Mouse (Mus musculus) left cerebral cortex, postnatal 36 days (tissue): Measurements from ENCODE around the gene Fst. TPM values are rescaled to one million over a fixed set of nuclear protein-coding genes. Genes with fewer than 3 reads are reported as not detected.

Experiments used
- DNase-seq, 2 experiments: peaks; one replicate each; pipeline ENCODE4 v3.0.0; 2021 to 2022; ENCODE audit warnings: low spot score in 2 of 2, mixed read lengths in 1 of 2
- intact Hi-C: fragments of 180-260 bp; cut with DNase I; formaldehyde crosslinking; loops from one replicate; pipeline ENCODE4 v1.15.1; 2025
- total RNA-seq, 2 experiments: library from RNA; stranded (reverse); gene quantifications; 2 replicates each; pipeline ENCODE4 v1.2.3; 2021

Fst gene
- total RNA-seq, 2 experiments from 2014 or later = 7.5 to 8.9 TPM

GRCm38 (mm10) chr13:114432491-114432890 is 26.3 kb downstream of the Fst start:
- intact Hi-C loops = no loop called here
- no peak for DNase-seq

GRCm38 (mm10) chr13:114425230-114425629 is 33.5 kb downstream of the Fst start:
- intact Hi-C loops = no loop called here
- no peak for DNase-seq

- DNase-seq = no peak
- intact Hi-C loops = no loop called here
These were observed 38.5 kb downstream of the Fst start for GRCm38 (mm10) chr13:114420235-114420634.

DNA sequence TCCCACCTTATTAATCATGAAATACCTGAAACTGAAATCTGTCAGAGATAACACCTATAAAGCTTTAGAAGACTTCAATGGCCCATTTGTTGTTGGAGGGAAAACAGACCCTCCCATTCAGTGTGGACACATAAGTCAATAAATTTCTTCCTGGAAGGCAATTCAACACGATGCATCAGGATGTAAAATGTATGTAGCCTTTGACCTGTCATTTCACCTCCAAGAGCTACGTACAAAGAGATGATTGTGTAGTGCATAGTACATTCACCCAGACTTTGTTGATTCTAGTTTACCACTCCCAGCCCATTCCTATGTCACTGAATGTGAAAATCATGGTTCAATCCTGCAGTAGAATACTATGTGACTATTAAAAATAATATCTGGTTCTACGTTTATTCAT is 39.4 kb downstream of the Fst start:
- no peak for DNase-seq
- intact Hi-C loops = no loop called here

- intact Hi-C loops = no loop called here
- DNase-seq = no peak
These were observed 46.4 kb downstream of the Fst start for GRCm38 (mm10) chr13:114412326-114412725.

GRCm38 (mm10) chr13:114406866-114407265 is 51.9 kb downstream of the Fst start:
- intact Hi-C loops = no loop called here
- DNase-seq = no peak

GRCm38 (mm10) chr13:114406424-114406823 is 52.3 kb downstream of the Fst start:
- intact Hi-C loops = no loop called here

DNA sequence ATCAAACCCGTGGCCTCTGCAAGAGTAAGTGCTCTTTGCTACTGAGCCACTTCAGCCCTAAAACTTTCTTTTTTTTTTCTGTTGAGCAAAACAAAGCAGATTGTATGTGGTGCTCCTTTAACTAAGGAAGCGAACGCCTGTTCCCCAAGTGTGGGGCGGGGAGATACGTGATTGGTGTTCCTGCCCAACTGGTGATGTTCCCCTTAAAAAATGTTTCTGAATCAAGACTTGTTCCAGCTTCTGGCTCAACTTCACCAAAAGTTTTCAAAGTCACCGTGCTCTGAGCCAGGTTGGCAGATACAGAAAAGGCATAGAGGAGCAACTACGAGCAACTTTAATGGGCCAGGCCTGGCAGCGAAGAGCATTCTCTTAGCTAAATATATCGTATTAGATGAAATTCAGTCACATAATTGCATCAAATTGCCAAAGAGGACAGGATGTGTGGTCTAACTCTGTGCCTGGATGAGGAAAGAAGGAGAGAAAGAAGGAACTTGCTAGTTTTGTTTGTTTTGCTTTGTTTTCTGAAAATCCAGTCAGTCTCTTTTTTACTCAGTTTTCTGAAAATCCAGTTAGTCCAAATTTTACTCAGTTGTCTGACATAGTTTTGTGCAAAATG is 53.5 kb downstream of the Fst start:
- intact Hi-C loops = no loop called here
- DNase-seq = no peak

More at GRCm38 (mm10) chr13:114406424-114406823, 52.3 kb downstream of the Fst start:
- no peak for DNase-seq

Other genes with a start within 250 kb of the Fst start
- 100 to 1,000 TPM; 143 to 160 TPM for gene Ndufs4, start 70.7 kb downstream of the Fst start, total RNA-seq